Mouse (Mus musculus) cortical plate, adult 2 months (tissue): Measurements from ENCODE around the gene AK157302. TPM values are rescaled to one million over a fixed set of nuclear protein-coding genes. Genes with fewer than 3 reads are reported as not detected.
"Not testable (repeated sequence)": the region's sequence is repeated elsewhere in the genome, so short reads cannot be mapped to it uniquely, and the experiment has no call there.

ENCODE experiments used
- H3K27ac ChIP-seq: fragments of 200-500 bp; 2 replicates; pipeline ENCODE4 v1.5.1; 2012; ENCODE audit warnings: low read length, control low read depth, inconsistent platforms; ENCODE audit not compliant: insufficient read depth
- H3K4me1 ChIP-seq: fragments of 200-500 bp; 2 replicates; pipeline ENCODE4 v1.6.1; 2011; ENCODE audit warnings: low read length; ENCODE audit not compliant: control insufficient read depth, insufficient read depth
- H3K4me3 ChIP-seq: fragments of 200-500 bp; 2 replicates; pipeline ENCODE4 v1.5.1; 2011; ENCODE audit warnings: mild to moderate bottlenecking, low read length, control low read depth; ENCODE audit not compliant: insufficient read depth
- CTCF ChIP-seq: fragments of 200-500 bp; IDR thresholded peaks from 2 replicates; pipeline ENCODE4 v1.5.1; 2011; ENCODE audit warnings: mild to moderate bottlenecking, control low read depth, low read length; ENCODE audit not compliant: insufficient read depth; ENCODE audit errors: extremely low read depth
- POLR2A ChIP-seq: fragments of 200-500 bp; IDR thresholded peaks from 2 replicates; pipeline ENCODE4 v1.6.1; 2011; ENCODE audit warnings: mild to moderate bottlenecking, low read length, control low read depth; ENCODE audit not compliant: insufficient read depth; ENCODE audit errors: extremely low read depth
- polyA plus RNA-seq: library from polyadenylated mRNA; depleted of rRNA; stranded (reverse); fragments of >200 nt; gene quantifications from 2 replicates; pipeline ENCODE4 v1.2.3, GENCODE M21; 2012

Gene AK157302
- polyA plus RNA-seq, 1 experiment: 2.3 TPM

GRCm38 (mm10) chr13:21468061-21469019, 26.7 kb upstream of the AK157302 start, which contains the start of gene Nkapl:
Gene Nkapl, minus strand, starts transcription at chr13:21468509.
- H3K4me1 ChIP-seq: no peaks in the 10 kb centered on the region
- peak within 1 kb of the TSS; percentile 62 for H3K4me3 ChIP-seq
- H3K27ac ChIP-seq: no peak within 1 kb of the TSS
- TF ChIP-seq POLR2A (peak; percentile 58; the same call in 1 of the 2 replicates), CTCF (no peak)

- Histone ChIP-seq H3K4me3 (no peak overlapping the region), H3K4me1 (no peaks in the 10 kb centered on the region), H3K27ac (no peak overlapping the region)
- no peak for TF ChIP-seq POLR2A
- TF ChIP-seq CTCF: no peak
Measured at GRCm38 (mm10) chr13:21469097-21469496, 25.9 kb upstream of the AK157302 start.

DNA sequence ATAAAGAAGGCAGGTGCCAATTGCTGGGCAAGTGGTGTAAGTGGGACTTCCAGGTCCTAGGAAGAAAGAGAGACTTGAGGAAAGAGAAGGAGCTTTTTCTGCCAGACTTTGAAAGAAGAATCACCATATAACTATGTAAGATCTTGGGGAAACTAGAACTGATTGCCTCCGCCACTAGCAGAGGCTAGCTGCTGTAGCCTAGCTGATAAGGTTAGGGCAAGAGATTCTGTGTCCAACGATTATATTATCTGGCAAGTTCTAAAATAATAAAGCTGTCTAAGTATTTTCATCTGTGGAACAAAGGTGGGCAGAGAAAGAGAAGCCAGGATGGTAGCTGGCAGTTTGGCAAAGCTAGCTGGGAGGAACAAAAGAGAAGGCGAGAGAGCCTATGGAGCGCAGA, 22.6 kb upstream of the AK157302 start:
- H3K4me1 ChIP-seq: no peaks in the 10 kb centered on the region
- TF ChIP-seq POLR2A: no peak
- H3K4me3 ChIP-seq: no peak overlapping the region
- no peak overlapping the region for H3K27ac ChIP-seq

- peak; percentile 37 for TF ChIP-seq POLR2A
- Histone ChIP-seq H3K27ac (peak within 1 kb of the TSS; percentile 61), H3K4me3 (peak within 1 kb of the TSS; percentile 80)
- H3K4me1 ChIP-seq: not testable (repeated sequence)
Measured at GRCm38 (mm10) chr13:21478759-21479670, 16.0 kb upstream of the AK157302 start, which contains the start of the genes Zkscan4 and Gm10065. Gene Zkscan4, plus strand, starts transcription at chr13:21478907. Gene Gm10065, minus strand, starts transcription at chr13:21479441.

DNA sequence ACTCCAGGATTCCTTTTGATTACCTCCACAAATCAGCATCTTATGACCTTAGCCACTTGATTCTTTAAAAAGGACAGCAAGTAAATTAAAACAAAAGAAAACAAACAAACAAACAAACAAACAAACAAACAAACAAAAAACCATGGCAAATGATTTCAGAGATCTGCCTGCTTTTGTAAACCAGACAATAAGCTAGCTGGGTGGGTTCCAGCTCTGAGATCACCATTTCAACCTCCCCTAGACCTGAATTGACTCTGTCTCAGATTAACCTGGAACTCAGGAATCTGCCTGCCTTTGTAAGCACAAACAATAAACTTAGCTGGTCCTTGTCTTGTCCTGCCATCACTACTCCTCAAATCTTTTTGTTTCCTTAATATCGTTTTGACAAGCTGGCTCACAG, 8.1 kb upstream of the AK157302 start:
- TF ChIP-seq POLR2A (no peak), CTCF (no peak)

GRCm38 (mm10) chr13:21492847-21493246, 2.2 kb upstream of the AK157302 start:
- no peaks in the 10 kb centered on the region for H3K4me1 ChIP-seq
- no peak for TF ChIP-seq CTCF
- TF ChIP-seq POLR2A: no peak
- H3K27ac ChIP-seq: no peak overlapping the region
- no peak overlapping the region for H3K4me3 ChIP-seq

More for the DNA sequence above, 8.1 kb upstream of the AK157302 start:
- no peaks in the 10 kb centered on the region for H3K4me1 ChIP-seq
- H3K4me3 ChIP-seq: no peak overlapping the region
- no peak overlapping the region for H3K27ac ChIP-seq

GRCm38 (mm10) chr13:21501182-21501581, 6.2 kb downstream of the AK157302 start, which contains the start of gene Gm11273:
Gene Gm11273, minus strand, starts transcription at chr13:21501418.
- not testable (repeated sequence) for H3K4me3 ChIP-seq, H3K4me1 ChIP-seq, H3K27ac ChIP-seq

DNA sequence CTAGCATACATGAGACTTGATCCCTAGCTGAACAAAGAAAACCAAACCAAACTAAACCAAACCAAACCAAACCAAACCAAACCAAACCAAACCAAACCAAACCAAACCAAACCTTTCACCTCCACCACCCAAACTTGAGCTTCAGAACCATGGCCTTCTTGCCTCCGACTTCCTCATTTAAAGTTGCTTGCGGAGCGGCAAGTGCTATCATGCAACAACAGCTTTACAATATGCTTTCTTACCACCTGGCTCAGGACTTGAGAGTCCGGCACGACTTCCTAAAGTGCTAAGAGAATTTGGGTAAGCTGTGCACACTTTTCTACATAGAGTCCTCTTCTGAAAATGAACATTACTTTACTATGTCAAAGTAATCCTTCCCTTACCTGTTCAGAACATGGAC, 7.3 kb downstream of the AK157302 start:
- H3K4me1 ChIP-seq: no peaks in the 10 kb centered on the region; the same call in 1 of the 2 replicates
- TF ChIP-seq CTCF (no peak), POLR2A (no peak)
- no peak overlapping the region for H3K4me3 ChIP-seq
- no peak overlapping the region for H3K27ac ChIP-seq

- peak overlapping the region; percentile 71 for H3K27ac ChIP-seq
- peak overlapping the region; percentile 90 for H3K4me3 ChIP-seq
- TF ChIP-seq POLR2A: peak; percentile 58; the same call in 1 of the 2 replicates
- no peak for TF ChIP-seq CTCF
- H3K4me1 ChIP-seq: no peaks in the 10 kb centered on the region; the same call in 1 of the 2 replicates
Measured at GRCm38 (mm10) chr13:21506221-21506649, 11.2 kb downstream of the AK157302 start.

GRCm38 (mm10) chr13:21530136-21530535, 35.1 kb downstream of the AK157302 start:
- Histone ChIP-seq H3K4me3 (peak overlapping the region; percentile 79; the same call in 1 of the 2 replicates), H3K27ac (no peak overlapping the region), H3K4me1 (no peaks in the 10 kb centered on the region; the same call in 1 of the 2 replicates)
- TF ChIP-seq CTCF (no peak), POLR2A (no peak)
